Mouse (Mus musculus) heart, embryonic 13.5 days (tissue): Measurements from ENCODE around the gene Tmem243. TPM values are rescaled to one million over a fixed set of nuclear protein-coding genes. Genes with fewer than 3 reads are reported as not detected.

Experiments used
- ATAC-seq: fragments of 200-750 bp; cut with Nextera tagmentation; 2 replicates; pipeline ENCODE4 v1.8.0; 2017; ENCODE audit warnings: moderate TSS enrichment; ENCODE audit not compliant: insufficient number of reproducible peaks, low FRiP score, low TSS enrichment; ENCODE audit errors: extremely low read depth
- H3K27ac ChIP-seq: fragments of 300-500 bp; sonication (generic); replicated peaks from 2 replicates; pipeline ENCODE4 v1.5.1; 2015; ENCODE audit warnings: moderate library complexity, mild to moderate bottlenecking, inconsistent platforms
- H3K27me3 ChIP-seq: fragments of 300-500 bp; sonication (generic); replicated peaks from 2 replicates; pipeline ENCODE4 v1.6.1; 2015; ENCODE audit warnings: mild to moderate bottlenecking, inconsistent platforms
- H3K36me3 ChIP-seq: fragments of 300-500 bp; sonication (generic); 2 replicates; pipeline ENCODE4 v1.6.1; 2015; ENCODE audit warnings: mild to moderate bottlenecking, inconsistent platforms
- H3K4me1 ChIP-seq: fragments of 300-500 bp; sonication (generic); 2 replicates; pipeline ENCODE4 v1.6.1; 2015; ENCODE audit warnings: inconsistent platforms
- H3K4me2 ChIP-seq: fragments of 300-500 bp; sonication (generic); 2 replicates; pipeline ENCODE4 v1.6.1; 2015; ENCODE audit warnings: inconsistent platforms, mild to moderate bottlenecking, moderate library complexity
- H3K4me3 ChIP-seq: fragments of 300-500 bp; sonication (generic); 2 replicates; pipeline ENCODE4 v1.5.1; 2015; ENCODE audit warnings: moderate library complexity, mild to moderate bottlenecking, inconsistent platforms
- H3K9ac ChIP-seq: fragments of 300-500 bp; sonication (generic); 2 replicates; pipeline ENCODE4 v1.6.1; 2015; ENCODE audit warnings: inconsistent platforms, mild to moderate bottlenecking, moderate library complexity
- H3K9me3 ChIP-seq: fragments of 300-500 bp; sonication (generic); 2 replicates; pipeline ENCODE4 v1.6.1; 2016; ENCODE audit warnings: inconsistent platforms
- WGBS: fragments of 180-500 bp; shearing (Covaris S2); methylation state at CpG from one replicate; pipeline ENCODE4 v1.1.7; 2015; ENCODE audit warnings: mixed read lengths; 5-methylcytosine and 5-hydroxymethylcytosine counted together
- polyA plus RNA-seq: library from polyadenylated mRNA; unstranded; fragments of >200 nt; fragmentation: Nextera tagmentation; extraction: Ambion mirVana; gene quantifications from 2 replicates; pipeline ENCODE4 v1.2.1, GENCODE M21; 2015

Gene Tmem243
- polyA plus RNA-seq, 1 experiment from 2014 or later: 9.3 TPM

- no peak overlapping the region for H3K27ac ChIP-seq
- H3K9me3 ChIP-seq: no peaks in the 10 kb centered on the region
- no peak overlapping the region for H3K4me3 ChIP-seq
- ATAC-seq: no peak
- no peaks in the 10 kb centered on the region for H3K36me3 ChIP-seq
- 68% methylated on average over 5 of the region's 5 CpGs for WGBS
- H3K27me3 ChIP-seq: peaks cover 6% of the 10 kb centered on the region; the same call in 1 of the 2 replicates
- H3K4me2 ChIP-seq: no peak overlapping the region
- no peak overlapping the region for H3K9ac ChIP-seq
- no peaks in the 10 kb centered on the region for H3K4me1 ChIP-seq
These were observed 8.0 kb downstream of the Tmem243 start for GRCm38 (mm10) chr5:9108490-9108889.

- peaks cover 7% of the 10 kb centered on the region; the same call in 1 of the 2 replicates for H3K4me1 ChIP-seq
- ATAC-seq: no peak
These were observed 9.1 kb downstream of the Tmem243 start for GRCm38 (mm10) chr5:9109582-9109981.

GRCm38 (mm10) chr5:9111285-9111684, 10.8 kb downstream of the Tmem243 start:
- Histone ChIP-seq H3K4me2 (no peak overlapping the region), H3K4me3 (no peak overlapping the region), H3K27me3 (no peaks in the 10 kb centered on the region), H3K4me1 (peaks cover 8% of the 10 kb centered on the region; the same call in 1 of the 2 replicates), H3K9ac (no peak overlapping the region), H3K36me3 (peaks cover 11% of the 10 kb centered on the region; the same call in 1 of the 2 replicates), H3K27ac (no peak overlapping the region), H3K9me3 (no peaks in the 10 kb centered on the region)
- no peak for ATAC-seq
- 56% methylated on average over 2 of the region's 2 CpGs for WGBS

More at GRCm38 (mm10) chr5:9109582-9109981, 9.1 kb downstream of the Tmem243 start:
- Histone ChIP-seq H3K36me3 (no peaks in the 10 kb centered on the region), H3K27ac (no peak overlapping the region), H3K9me3 (no peaks in the 10 kb centered on the region), H3K4me2 (no peak overlapping the region), H3K9ac (no peak overlapping the region), H3K4me3 (no peak overlapping the region), H3K27me3 (0 out of 2 replicates have a peak, but pooled peaks cover 2% of the 10 kb centered on the region)

GRCm38 (mm10) chr5:9111759-9112158, 11.3 kb downstream of the Tmem243 start:
- WGBS: 12% methylated on average over 5 of the region's 5 CpGs
- Histone ChIP-seq H3K27me3 (no peaks in the 10 kb centered on the region), H3K9ac (no peak overlapping the region), H3K27ac (no peak overlapping the region), H3K4me2 (no peak overlapping the region), H3K4me1 (peaks cover 8% of the 10 kb centered on the region; the same call in 1 of the 2 replicates), H3K36me3 (peaks cover 15% of the 10 kb centered on the region), H3K4me3 (no peak overlapping the region), H3K9me3 (no peaks in the 10 kb centered on the region)
- ATAC-seq: no peak

- H3K36me3 ChIP-seq: peaks cover 36% of the 10 kb centered on the region
- H3K4me2 ChIP-seq: no peak overlapping the region
- H3K9me3 ChIP-seq: no peaks in the 10 kb centered on the region
- H3K27me3 ChIP-seq: no peaks in the 10 kb centered on the region
- WGBS: 26% methylated on average over 6 of the region's 6 CpGs
- H3K9ac ChIP-seq: 0 out of 2 replicates have a peak overlapping the region, but pooled peaks have one; percentile 19
- peaks cover 8% of the 10 kb centered on the region; the same call in 1 of the 2 replicates for H3K4me1 ChIP-seq
- H3K4me3 ChIP-seq: no peak overlapping the region
- no peak for ATAC-seq
- no peak overlapping the region for H3K27ac ChIP-seq
These were observed 13.7 kb downstream of the Tmem243 start for GRCm38 (mm10) chr5:9114162-9114561.

- H3K4me1 ChIP-seq: no peaks in the 10 kb centered on the region
- no peak overlapping the region for H3K4me2 ChIP-seq
- H3K4me3 ChIP-seq: no peak overlapping the region
- peaks cover 92% of the 10 kb centered on the region for H3K36me3 ChIP-seq
- WGBS: 88% methylated on average over 2 of the region's 2 CpGs
- no peak overlapping the region for H3K9ac ChIP-seq
- ATAC-seq: no peak
- no peaks in the 10 kb centered on the region for H3K9me3 ChIP-seq
- H3K27me3 ChIP-seq: no peaks in the 10 kb centered on the region
- H3K27ac ChIP-seq: no peak overlapping the region
These were observed 23.7 kb downstream of the Tmem243 start for GRCm38 (mm10) chr5:9124134-9124533.

- 91% methylated on average over 12 of the region's 12 CpGs for WGBS
- ATAC-seq: no peak
- H3K36me3 ChIP-seq: peaks cover 76% of the 10 kb centered on the region
These were observed 28.1 kb downstream of the Tmem243 start for GRCm38 (mm10) chr5:9128566-9128965.

GRCm38 (mm10) chr5:9131786-9132185, 31.3 kb downstream of the Tmem243 start:
- Histone ChIP-seq H3K9ac (no peak overlapping the region), H3K9me3 (no peaks in the 10 kb centered on the region), H3K4me1 (no peaks in the 10 kb centered on the region), H3K27me3 (no peaks in the 10 kb centered on the region), H3K27ac (no peak overlapping the region), H3K4me3 (no peak overlapping the region), H3K36me3 (peaks cover 73% of the 10 kb centered on the region), H3K4me2 (no peak overlapping the region)
- no peak for ATAC-seq
- 86% methylated on average over 7 of the region's 7 CpGs for WGBS

More at GRCm38 (mm10) chr5:9128566-9128965, 28.1 kb downstream of the Tmem243 start:
- Histone ChIP-seq H3K4me2 (no peak overlapping the region), H3K9ac (no peak overlapping the region), H3K4me1 (no peaks in the 10 kb centered on the region), H3K27me3 (no peaks in the 10 kb centered on the region), H3K9me3 (no peaks in the 10 kb centered on the region), H3K4me3 (no peak overlapping the region), H3K27ac (no peak overlapping the region)

GRCm38 (mm10) chr5:9135588-9135987, 35.1 kb downstream of the Tmem243 start:
- Histone ChIP-seq H3K36me3 (peaks cover 69% of the 10 kb centered on the region), H3K27ac (no peak overlapping the region), H3K9me3 (no peaks in the 10 kb centered on the region), H3K4me1 (no peaks in the 10 kb centered on the region), H3K4me2 (no peak overlapping the region), H3K27me3 (no peaks in the 10 kb centered on the region), H3K4me3 (no peak overlapping the region), H3K9ac (no peak overlapping the region)
- ATAC-seq: no peak
- 92% methylated on average over 3 of the region's 3 CpGs for WGBS

- H3K4me1 ChIP-seq: no peaks in the 10 kb centered on the region
- H3K36me3 ChIP-seq: peaks cover 79% of the 10 kb centered on the region
- 69% methylated on average over 8 of the region's 8 CpGs for WGBS
- H3K4me2 ChIP-seq: no peak overlapping the region
- ATAC-seq: no peak
- H3K27ac ChIP-seq: no peak overlapping the region
- H3K9ac ChIP-seq: no peak overlapping the region
- no peak overlapping the region for H3K4me3 ChIP-seq
- no peaks in the 10 kb centered on the region for H3K27me3 ChIP-seq
- no peaks in the 10 kb centered on the region for H3K9me3 ChIP-seq
These were observed 40.3 kb downstream of the Tmem243 start for GRCm38 (mm10) chr5:9140724-9141123.

- H3K36me3 ChIP-seq: peaks cover 74% of the 10 kb centered on the region
- no peak overlapping the region for H3K4me3 ChIP-seq
- 88% methylated on average over 6 of the region's 6 CpGs for WGBS
- H3K27ac ChIP-seq: no peak overlapping the region
- ATAC-seq: no peak
- no peaks in the 10 kb centered on the region for H3K4me1 ChIP-seq
- no peaks in the 10 kb centered on the region for H3K9me3 ChIP-seq
- H3K4me2 ChIP-seq: no peak overlapping the region
- no peak overlapping the region for H3K9ac ChIP-seq
- H3K27me3 ChIP-seq: no peaks in the 10 kb centered on the region
These were observed 41.9 kb downstream of the Tmem243 start for GRCm38 (mm10) chr5:9142376-9142775.

GRCm38 (mm10) chr5:9149273-9149850, 48.9 kb downstream of the Tmem243 start:
- Histone ChIP-seq H3K9me3 (no peaks in the 10 kb centered on the region), H3K36me3 (peaks cover 61% of the 10 kb centered on the region), H3K27me3 (no peaks in the 10 kb centered on the region), H3K4me1 (no peaks in the 10 kb centered on the region), H3K27ac (no peak overlapping the region), H3K4me2 (no peak overlapping the region), H3K9ac (no peak overlapping the region), H3K4me3 (no peak overlapping the region)
- ATAC-seq: no peak
- WGBS: 84% methylated on average over 8 of the region's 8 CpGs
